Mouse (Mus musculus): ENCODE measurements around the gene Ppara.

DNA sequence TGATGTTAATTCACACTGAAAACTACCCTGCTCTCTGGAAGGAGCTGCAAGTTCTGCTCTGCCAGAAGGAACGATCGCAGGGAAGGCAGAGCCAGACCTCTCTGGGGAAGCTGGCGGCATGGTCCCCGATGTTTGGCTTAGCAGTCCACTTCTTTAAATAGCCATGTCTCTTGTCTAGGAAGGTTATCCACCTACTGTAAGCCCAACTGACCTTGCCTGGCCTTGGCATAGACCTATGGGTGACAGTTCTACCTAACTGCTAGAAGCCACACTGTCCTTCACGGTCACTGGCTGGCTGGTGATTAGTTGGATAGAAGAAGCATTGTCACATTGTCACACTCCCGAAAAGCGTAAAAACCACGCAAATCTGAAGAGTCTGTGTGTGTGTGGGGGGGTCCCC lies 63.9 kb downstream of the Ppara start:
- no peak for TF ChIP-seq GATA1 (IDR thresholded peaks at IDR 0.05; ENCODE audit: borderline replicate concordance, low read length)
- no peak for TF ChIP-seq FLI1 (IDR thresholded peaks at IDR 0.05; ENCODE audit: low read length)

Measured in megakaryocyte, embryonic 14.5 days (primary cell).